Mouse (Mus musculus) adrenal gland (tissue): ENCODE results near the gene Tex21.

Experiments used
- intact Hi-C: fragments of 180-260 bp; cut with DNase I; formaldehyde crosslinking; loops from one replicate; pipeline ENCODE4 v1.15.1; 2025
- long read RNA-seq, 2 experiments: library from polyadenylated mRNA; unstranded; transcript quantifications; one replicate each; pipeline ENCODE4 v2.0.0; 2020; ENCODE audit warnings: borderline replicate concordance in 1 of 2; ENCODE audit not compliant: insufficient replicate concordance in 1 of 2

Tex21 gene
- long read RNA-seq, experiment 1 = 0 reads
- long read RNA-seq, experiment 2 = 0 reads

DNA sequence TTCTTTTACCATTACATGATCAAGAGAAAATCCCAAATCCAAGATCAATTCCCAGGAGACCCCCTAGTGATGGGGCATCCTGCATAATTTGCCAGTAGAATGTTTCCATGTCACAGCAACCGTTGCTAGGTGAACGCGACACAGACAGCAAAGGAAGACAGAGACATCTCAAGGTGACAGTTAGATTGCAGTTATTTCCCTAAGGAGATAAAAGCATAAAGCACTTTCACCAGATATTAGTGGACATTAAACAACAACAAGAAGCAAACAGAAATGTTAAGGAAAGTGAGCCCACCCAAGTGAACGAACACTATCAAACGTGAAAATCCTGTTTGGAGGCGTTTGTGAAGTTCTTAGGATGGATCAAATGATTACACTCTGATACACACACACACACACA, at the start of gene Tex21:
Tex21 (minus strand) TSS at position 101 of the 400 bp plus-strand sequence.
- intact Hi-C loops = no loop called here

DNA sequence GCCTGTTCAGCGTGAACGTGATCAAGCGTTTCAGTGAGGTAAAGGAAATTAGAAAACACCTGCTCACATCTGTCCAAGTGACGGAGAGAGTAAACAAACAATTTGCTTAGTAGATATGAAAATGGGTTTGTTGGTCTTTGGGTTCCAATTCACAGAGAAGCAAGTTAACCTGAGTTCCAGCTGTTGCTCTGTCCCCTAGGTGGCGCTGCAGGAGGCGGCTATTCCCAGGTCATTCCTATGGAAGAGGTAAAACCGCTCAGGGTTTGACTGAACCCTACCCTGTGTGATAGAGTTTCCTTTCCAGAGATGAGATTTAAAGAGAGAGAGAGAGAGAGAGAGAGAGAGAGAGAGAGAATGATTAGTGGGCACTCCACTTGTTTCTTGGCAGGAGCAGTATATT, 46.6 kb upstream of the Tex21 start:
- intact Hi-C loops = loop anchor here (2.0 to 5.0 kb wide), 2 partner anchors 48 to 179 kb away; no protein-coding TSS in a partner anchor

DNA sequence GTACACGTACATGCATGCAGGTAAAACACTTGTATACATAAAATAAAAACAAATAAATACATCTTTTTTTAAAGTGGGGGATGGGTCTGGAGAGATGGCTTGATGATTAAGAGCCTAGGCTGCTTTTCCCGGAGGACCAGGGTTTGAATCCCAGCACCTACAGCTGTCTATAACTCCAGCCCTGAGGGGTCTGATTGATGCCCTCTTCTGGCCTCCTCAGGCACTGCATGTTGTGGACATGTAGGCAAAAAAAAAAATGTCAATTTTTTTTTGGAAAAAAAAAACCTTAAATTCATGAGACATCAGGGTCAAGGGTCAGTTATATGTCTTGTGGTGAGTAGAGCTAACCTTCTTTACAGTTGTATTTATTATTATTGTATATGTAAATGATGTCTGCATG, 43.7 kb upstream of the Tex21 start:
- intact Hi-C loops = loop anchor here (5.0 kb wide), 1 partner anchor 182 kb away; no protein-coding TSS in a partner anchor

DNA sequence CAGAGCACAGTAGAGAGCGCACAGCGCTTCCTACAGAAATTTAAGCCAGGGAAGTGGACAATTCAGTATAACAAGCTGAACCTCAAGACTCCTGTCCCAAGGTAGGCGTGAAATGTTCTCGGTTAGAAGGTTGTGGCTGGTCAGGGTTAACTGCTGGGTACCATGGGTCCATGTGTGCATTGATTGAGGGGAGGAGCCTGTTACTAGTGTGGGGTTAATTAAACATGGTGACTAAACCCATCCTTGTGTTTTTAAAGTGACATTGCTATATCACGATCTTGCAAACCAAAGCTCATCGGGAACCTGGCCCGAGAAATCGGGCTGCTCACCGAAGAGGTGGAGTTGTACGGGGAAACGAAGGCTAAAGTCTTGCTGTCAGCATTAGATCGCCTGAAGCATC, 42.9 kb upstream of the Tex21 start:
- intact Hi-C loops = no loop called here

DNA sequence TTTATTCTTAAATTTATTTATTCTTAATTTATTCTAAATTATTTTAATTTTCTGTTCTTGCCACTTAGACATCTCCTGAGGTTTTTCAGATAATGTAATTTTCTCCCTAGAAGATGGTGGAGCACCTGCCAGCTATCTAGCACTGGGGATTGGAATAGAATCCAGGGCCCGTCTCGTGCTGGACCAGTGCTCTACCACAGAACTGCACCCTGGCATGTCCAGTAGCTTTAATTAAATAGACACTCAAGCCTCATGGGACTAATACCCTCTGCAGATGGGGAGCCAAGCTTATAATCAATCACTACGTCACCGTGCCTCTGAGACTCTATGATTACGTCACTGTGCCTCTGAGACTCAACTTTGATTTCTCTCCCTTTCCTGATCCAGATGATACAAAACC, 41.9 kb upstream of the Tex21 start:
- intact Hi-C loops = no loop called here

DNA sequence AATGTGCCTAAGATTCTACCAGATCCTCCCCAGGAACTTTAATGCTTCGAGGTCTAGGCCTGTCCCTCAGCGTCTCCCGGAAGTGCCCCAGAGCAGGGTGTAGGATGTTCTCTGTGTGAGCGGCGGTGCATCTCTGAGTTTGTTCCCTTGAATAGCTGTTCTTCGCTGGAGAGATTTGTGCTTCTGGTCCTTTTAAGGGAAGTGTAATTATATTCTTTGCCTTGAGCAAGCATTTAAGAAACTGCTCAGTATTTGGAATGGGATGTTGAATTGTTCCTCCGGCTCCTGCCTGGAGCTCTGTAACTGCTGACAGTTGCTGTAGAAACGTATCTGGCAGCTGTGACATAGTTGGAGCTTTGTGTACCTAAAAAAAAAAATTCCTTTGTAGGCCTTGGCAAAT, 41.4 kb upstream of the Tex21 start:
- intact Hi-C loops = no loop called here

DNA sequence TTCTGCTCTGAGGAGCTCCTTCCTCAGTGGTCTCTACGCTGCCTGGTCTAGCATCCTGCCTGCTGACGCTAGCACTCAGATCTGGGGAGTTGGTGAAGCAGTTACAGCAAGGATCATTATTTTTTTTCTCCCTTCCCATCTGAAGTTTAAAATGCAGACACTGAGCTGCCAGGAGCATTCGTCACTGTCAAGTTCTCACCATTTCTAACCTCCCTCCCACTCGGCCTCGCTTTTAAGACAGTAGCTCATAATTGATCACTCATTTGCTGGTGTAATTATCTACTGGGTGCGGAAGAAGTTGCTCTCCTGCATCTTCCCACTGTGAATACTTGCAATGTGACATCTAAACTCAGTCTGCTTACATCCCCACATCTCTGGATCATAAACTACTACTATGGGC, 38.9 kb upstream of the Tex21 start:
- intact Hi-C loops = no loop called here

DNA sequence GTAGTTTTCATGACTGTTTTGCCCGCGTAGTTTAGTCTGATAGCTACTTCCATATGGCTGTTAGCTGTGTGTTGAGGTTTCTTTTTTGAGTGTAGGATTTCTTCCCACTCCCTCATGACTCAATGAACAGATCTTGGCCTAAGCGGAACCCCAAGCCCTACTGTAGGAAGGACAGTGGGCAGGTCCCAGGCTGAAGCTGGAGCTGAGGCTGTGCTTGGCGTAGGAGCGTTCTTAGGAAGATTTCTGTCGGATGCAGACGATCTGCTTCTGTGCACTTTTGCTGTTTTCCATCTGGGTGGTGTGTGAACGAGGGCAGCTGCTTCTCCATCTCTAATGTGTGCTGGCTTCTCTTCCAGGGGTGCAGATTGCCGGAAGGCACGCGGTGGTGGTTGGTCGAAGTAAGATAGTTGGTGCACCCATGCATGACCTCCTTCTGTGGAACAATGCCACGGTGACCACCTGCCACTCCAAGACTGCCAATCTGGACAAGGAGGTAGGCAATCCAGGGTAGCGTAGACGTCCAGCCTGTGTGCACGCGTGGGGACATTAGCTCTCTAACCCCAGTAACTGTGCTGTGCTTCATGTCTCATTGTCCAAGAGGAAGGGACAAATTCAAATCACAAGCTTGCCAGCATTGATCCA, 36.1 kb upstream of the Tex21 start:
- intact Hi-C loops = loop anchor here (5.0 kb wide), 1 partner anchor 185 kb away; no protein-coding TSS in a partner anchor

DNA sequence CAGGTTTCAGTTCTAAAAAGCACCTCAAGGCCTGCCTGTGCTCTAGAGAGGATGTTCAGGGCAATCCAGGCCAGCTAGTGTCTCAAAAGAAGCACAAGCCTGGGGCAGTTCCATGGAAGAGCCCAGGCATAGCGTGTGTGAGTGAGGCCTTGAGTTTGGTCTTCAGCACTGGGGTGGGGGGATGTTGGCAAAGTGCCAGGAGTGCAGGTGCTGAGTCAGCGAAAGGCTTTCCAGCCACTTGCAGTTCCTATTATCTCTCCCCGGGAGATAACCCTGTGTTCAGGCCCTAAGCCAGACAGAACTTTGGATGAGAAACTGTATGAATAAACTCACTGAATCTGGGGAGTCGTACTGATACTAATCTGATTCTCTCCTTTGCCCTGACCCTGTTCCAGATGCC, 35.6 kb upstream of the Tex21 start:
- intact Hi-C loops = loop anchor here (5.0 kb wide), 1 partner anchor 185 kb away; no protein-coding TSS in a partner anchor

DNA sequence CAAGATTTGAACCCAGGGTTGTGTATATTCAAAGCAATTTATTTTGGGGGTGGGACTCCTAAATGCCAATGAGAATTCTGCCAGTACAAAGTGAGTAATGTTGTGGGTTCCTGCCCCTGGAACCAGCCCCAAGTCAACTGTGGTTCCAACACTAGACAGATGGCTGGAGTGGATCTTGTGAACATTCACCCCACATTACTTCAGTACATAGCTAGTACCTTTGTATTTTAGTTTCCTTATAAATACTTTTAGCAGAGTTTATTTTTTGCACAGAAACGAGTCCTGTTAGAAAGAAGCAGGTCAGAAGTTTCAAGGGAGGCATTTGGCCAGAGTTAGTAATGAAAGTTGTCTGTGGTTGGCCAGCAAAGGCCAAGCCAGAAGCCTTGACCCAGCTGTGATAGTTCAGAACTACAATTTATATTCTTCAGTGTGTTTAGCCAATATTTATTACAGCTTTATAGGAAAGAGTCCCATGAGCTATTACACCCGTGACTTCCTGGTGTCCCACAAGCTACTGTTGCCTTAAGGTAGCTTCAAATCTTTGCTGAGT, 34.6 kb upstream of the Tex21 start:
- intact Hi-C loops = loop anchor here (5.0 kb wide), 1 partner anchor 186 kb away; no protein-coding TSS in a partner anchor

DNA sequence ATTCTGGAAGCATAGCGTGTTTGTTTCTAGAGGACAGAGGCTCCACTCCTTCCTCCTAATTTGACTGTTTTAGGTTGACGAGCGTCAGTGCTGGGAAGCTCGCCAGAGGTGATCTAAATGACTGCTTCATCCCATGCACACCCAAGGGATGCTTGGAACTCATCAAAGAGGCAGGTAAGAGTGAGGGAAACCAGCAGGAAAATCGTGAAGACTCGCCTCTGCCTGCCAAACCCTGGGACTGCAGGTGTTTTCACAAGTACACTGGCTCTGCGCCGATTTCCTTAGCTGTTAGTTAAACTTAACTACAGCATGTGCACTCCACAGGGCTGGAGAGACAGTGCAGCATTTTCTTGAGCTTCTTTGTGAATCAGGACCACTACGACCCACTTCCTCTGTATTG, 34.0 kb upstream of the Tex21 start:
- intact Hi-C loops = loop anchor here (5.0 kb wide), 1 partner anchor 187 kb away; no protein-coding TSS in a partner anchor

DNA sequence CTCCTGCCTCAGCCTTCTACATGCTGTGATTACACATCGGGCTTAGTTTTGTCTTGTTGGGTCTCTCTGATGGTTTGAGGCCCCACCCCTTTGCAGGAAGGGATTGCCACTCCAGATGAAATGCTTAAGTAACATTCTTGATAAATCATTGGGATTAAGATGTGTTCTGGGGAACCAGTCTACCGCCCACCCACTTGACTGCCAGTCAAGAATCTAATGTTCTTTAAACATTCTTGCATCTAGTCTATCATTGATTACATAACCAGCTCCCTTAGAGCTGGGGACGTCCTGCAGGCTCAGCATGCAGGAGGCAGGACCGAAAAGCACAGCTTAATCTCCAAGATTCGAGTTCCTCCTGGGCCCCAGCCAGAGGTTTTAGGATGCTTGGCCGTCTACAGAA, 31.7 kb upstream of the Tex21 start:
- intact Hi-C loops = no loop called here

DNA sequence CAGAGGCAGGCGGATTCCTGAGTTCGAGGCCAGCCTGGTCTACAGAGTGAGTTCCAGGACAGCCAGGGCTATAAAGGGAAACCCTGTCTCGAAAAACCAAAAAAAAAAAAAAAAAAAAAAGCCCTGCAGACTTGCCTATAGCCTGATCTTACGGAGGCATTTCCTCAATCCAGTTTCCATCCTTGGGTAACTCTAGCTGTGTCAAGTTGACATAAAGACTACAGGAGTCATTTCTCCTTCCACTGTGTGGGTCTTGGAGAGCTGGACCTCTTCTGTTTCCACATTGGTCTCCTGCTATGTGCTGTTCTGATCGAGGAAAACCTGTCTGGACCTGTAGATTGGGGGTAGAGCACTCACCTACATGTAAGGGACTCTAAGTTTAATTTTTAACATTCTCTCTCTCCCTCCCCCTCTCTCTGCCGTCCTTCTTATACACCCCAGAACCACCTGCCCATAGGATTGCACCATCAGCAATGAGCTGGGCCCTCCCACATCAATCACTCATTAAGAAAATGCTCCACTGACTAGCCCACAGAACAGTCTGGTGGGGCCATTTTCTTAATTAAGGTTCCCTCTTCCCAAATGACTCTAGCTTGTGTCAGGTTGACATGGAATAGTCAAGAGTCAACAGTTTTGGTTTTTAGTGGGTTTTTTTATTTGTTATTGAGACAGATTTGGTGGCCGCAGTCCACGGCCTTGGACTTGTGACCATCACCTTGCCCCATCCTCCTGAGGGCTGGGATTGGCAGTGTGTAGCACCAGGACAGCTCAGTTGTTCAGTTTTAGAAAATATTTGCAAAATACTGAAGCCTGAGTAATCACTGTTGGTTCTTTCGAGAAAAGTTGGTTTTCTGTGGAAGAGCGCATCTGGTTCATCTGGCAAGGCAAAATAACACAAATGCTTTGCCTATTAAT, 26.3 kb upstream of the Tex21 start:
- intact Hi-C loops = no loop called here

DNA sequence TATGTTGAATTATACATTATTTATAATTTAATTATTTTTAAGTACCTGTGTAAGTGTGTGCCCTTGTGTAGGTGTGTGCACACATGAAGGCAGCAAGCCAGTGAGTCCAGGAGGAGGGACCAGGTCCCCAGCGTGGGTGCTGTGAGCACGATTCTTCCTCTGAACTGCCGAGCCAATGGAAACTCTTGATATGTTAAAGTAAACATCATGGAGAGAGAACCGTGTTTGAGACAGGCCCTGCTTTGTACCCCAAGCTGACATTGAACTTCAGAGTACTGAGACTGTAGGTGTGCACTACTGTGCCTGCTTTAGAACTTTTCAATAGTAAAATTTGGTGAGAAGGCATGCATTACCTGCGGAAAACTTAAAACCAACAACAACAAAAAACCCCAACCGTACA, 25.0 kb upstream of the Tex21 start:
- intact Hi-C loops = no loop called here

DNA sequence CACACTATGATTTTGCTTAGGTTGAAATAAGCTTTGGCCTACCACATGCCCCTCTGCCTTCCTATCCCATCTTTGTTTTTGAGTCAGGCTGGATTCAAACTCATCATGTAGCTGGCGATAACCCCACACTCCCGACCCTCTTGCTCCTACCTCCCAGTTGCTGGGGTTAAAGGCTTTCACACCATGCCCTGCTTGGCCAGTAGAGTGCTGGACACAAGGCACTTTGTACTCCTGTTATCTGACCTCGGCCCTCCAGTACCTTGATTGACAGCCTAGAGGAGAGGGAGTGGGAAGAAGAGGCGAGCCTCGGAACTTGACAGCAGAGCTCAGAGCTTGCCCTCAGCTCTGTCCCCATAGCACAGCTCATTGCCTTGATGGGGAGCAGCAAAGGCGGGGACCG, 22.6 kb upstream of the Tex21 start:
- intact Hi-C loops = loop anchor here (5.0 to 10.0 kb wide), 2 partner anchors 73 to 206 kb away; no protein-coding TSS in a partner anchor

DNA sequence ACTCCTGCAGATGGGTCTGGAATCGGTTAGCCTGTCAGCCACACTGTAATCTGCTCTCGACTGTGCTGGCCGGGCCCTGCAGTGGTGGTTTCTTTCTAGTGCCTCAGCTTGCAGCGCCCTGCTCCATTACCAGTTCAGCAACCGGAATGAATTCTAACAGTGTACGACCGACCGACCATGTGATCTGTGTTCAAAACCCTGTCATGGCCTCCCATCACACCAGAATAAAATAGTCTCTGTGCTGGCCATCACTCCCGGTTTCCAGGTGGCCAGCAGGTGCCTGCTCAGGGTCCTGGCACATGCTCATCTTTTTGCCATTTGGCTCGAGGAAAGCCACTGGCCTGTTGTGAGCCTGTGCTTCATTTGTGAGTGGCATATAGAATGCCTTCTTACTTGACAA, 22.1 kb upstream of the Tex21 start:
- intact Hi-C loops = loop anchor here (5.0 to 10.0 kb wide), 2 partner anchors 74 to 206 kb away; no protein-coding TSS in a partner anchor

DNA sequence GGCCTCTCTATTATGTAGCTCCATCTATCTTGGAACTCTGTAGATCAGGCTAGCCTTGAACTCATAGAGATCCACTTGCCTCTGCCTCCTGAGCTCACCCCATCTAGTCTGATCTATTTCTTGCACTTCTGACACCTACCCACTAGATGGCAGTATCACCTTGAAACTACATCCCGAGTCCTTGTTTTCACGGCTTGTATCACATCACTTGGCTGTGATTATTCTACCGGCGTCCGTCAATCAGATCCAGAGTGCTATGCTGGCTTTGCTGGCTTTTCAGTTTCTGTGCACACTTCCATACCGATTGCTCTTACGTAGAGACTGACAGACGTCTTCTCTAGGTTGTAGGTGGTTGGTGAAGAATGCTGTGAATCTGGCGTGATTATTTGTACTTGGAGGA, 20.3 kb upstream of the Tex21 start:
- intact Hi-C loops = loop anchor here (5.0 to 10.0 kb wide), 2 partner anchors 75 to 208 kb away; no protein-coding TSS in a partner anchor

DNA sequence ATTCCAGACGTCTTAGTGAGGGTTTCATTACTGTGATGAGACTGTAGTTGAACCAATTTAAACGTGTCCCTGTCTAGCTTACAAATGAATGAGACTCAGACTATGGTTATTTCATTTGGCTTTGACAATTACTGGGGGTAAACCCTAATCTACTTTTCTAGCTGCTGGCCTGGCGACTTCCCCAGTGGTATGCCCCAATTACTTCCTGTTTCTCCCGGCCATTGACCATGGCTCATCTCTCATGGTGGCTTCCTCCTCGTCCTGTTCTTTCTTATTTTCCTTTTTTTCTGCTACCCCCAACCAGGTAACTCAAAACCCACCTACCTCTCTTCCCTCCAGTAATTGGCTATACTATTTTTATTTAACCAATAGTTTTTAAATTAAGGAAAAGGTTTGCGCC, 18.5 kb upstream of the Tex21 start:
- intact Hi-C loops = loop anchor here (5.0 to 10.0 kb wide), 2 partner anchors 77 to 210 kb away; no protein-coding TSS in a partner anchor

DNA sequence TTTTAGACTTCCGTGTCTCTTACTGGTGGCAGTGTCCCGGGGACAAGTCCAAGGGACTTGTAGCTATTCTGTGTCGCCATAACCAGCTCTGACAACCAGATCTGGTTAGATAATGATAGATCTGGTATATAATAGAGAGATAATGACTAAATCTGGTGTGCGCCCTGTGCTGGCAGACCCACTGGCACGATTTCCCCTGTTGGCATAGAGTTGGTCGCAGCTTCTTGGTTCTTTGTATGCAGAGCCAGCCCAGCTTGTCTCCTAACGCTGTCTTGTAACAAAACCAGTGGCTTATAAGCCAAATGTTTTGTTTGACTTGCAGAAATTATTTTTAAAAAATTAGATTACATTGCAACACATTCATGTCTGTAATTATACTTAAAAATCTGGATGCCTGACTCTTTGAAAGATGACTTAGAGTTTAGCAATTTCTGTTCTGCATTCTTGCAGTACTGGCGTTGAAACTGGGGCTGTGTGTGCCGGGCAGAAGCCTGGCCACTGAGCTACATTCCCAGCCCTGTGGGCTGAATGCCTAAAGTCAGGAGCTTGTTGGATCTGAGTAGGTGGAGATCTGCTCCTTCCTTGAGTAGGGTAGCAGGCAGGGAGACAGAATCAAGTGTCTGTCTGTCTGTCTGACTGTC, 17.9 kb upstream of the Tex21 start:
- intact Hi-C loops = loop anchor here (10.0 kb wide), 1 partner anchor 210 kb away; no protein-coding TSS in a partner anchor

DNA sequence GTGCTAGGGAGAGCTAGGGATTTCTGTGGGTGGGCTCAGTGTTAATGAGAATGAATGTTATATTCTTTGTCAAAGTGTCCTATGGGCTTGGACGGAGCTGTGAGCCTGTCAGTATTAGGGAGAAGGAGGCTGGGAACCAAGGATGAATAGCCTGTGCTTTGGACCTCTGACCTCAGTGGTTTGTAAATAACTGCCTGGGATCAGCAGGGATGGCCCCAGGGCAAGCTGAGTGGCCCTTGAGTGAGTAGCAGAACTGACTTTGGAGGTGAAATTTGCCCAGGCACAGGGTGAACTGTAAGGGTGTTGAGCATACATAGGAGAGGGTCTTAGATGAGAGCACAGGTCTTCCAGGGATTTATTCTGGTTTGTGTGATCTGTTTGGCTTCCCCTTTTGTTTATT, 17.3 kb upstream of the Tex21 start:
- intact Hi-C loops = loop anchor here (10.0 kb wide), 1 partner anchor 211 kb away; no protein-coding TSS in a partner anchor

DNA sequence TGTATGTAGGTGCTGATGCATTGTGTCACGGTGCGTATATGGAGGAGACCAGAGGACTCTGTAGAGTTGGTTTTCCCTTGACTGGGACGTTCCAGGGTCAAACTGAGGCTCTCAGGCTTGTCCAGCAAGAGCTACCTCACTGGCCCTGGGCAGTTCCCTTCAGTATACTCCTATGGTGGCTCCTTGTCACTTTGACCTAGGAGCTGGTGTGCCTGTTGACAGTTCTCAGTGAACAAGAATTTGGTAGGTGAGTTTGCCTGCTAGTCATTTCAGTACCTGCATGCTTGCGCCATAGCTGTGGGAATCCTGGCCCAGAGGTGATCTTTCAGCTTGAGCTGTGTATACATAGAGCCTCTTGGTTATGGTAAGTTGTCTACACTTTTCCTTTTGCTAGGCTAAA, 16.4 kb upstream of the Tex21 start:
- intact Hi-C loops = loop anchor here (10.0 kb wide), 1 partner anchor 212 kb away; no protein-coding TSS in a partner anchor
